Mouse (Mus musculus): Measurements from ENCODE around the gene Prss37. TPM values are rescaled to one million over a fixed set of nuclear protein-coding genes. Genes with fewer than 3 reads are reported as not detected.

Gene Prss37
- total and polyA plus RNA-seq, 2 experiments from 2014 or later: not detected

GRCm38 (mm10) chr6:40479705-40480104 lies 39.6 kb downstream of the Prss37 start:
- 78% methylated on average over 1 of the region's 1 CpGs for WGBS
- no peak overlapping the region for H3K4me3 ChIP-seq (ENCODE audit: low read depth, low read length)
- TF ChIP-seq CTCF (IDR thresholded peaks at IDR 0.05; ENCODE audit: low read depth) (no peak), EP300 (IDR thresholded peaks at IDR 0.05; ENCODE audit: low read depth) (no peak)

GRCm38 (mm10) chr6:40476132-40476531 lies 43.2 kb downstream of the Prss37 start:
- DNase-seq (ENCODE audit: low spot score) (no peak), ATAC-seq (ENCODE audit: insufficient read depth, low read depth) (no peak)
- Histone ChIP-seq H3K27ac (ENCODE audit: low read depth) (no peak overlapping the region), H3K4me1 (ENCODE audit: control insufficient read depth, insufficient read depth) (peaks cover 7% of the 10 kb centered on the region), H3K9me3 (replicated peaks; ENCODE audit: control insufficient read depth, low read length) (no peaks in the 10 kb centered on the region), H3K4me2 (ENCODE audit: low read depth, low read length) (no peak overlapping the region), H3K27me3 (ENCODE audit: control insufficient read depth, insufficient read depth, low read length) (no peaks in the 10 kb centered on the region), H3K36me3 (replicated peaks; ENCODE audit: control insufficient read depth, insufficient read depth, low read length) (peaks cover 52% of the 10 kb centered on the region), H3K4me3 (ENCODE audit: low read depth, low read length) (no peak overlapping the region), H3K9ac (replicated peaks; ENCODE audit: low read depth, low read length) (no peak overlapping the region)
- TF ChIP-seq CTCF (IDR thresholded peaks at IDR 0.05; ENCODE audit: low read depth) (no peak), EP300 (IDR thresholded peaks at IDR 0.05; ENCODE audit: low read depth) (no peak)
- 76% methylated on average over 4 of the region's 4 CpGs for WGBS

More at GRCm38 (mm10) chr6:40479705-40480104, 39.6 kb downstream of the Prss37 start:
- Histone ChIP-seq H3K27me3 (ENCODE audit: control insufficient read depth, insufficient read depth, low read length) (no peaks in the 10 kb centered on the region), H3K9ac (replicated peaks; ENCODE audit: low read depth, low read length) (no peak overlapping the region), H3K36me3 (replicated peaks; ENCODE audit: control insufficient read depth, insufficient read depth, low read length) (peaks cover 71% of the 10 kb centered on the region), H3K4me1 (ENCODE audit: control insufficient read depth, insufficient read depth) (no peaks in the 10 kb centered on the region), H3K9me3 (replicated peaks; ENCODE audit: control insufficient read depth, low read length) (no peaks in the 10 kb centered on the region), H3K4me2 (ENCODE audit: low read depth, low read length) (no peak overlapping the region), H3K27ac (ENCODE audit: low read depth) (no peak overlapping the region)
- ATAC-seq (ENCODE audit: insufficient read depth, low read depth) (no peak), DNase-seq (ENCODE audit: low spot score) (no peak)

GRCm38 (mm10) chr6:40471720-40472010 lies 47.6 kb downstream of the Prss37 start:
- no peak for ATAC-seq (ENCODE audit: insufficient read depth, low read depth)
- under 1% methylated on average over 7 of the region's 7 CpGs for WGBS

GRCm38 (mm10) chr6:40470916-40471719 lies 48.2 kb downstream of the Prss37 start, which contains the start of gene Ssbp1:
Gene Ssbp1 (plus strand): TSS chr6:40471352.
- H3K4me2 ChIP-seq (ENCODE audit: low read depth, low read length): peak within 1 kb of the TSS; percentile 84
- WGBS: 1% methylated on average over 54 of the region's 54 CpGs
- H3K27ac ChIP-seq (ENCODE audit: low read depth): peak within 1 kb of the TSS; percentile 98
- DNase-seq (ENCODE audit: low spot score) (peak; percentile 92), ATAC-seq (ENCODE audit: insufficient read depth, low read depth) (peak; percentile 97)
- H3K27me3 ChIP-seq (ENCODE audit: control insufficient read depth, insufficient read depth, low read length): no peaks in the 10 kb centered on the region
- H3K9me3 ChIP-seq (replicated peaks; ENCODE audit: control insufficient read depth, low read length): no peaks in the 10 kb centered on the region
- TF ChIP-seq EP300 (IDR thresholded peaks at IDR 0.05; ENCODE audit: low read depth) (peak; percentile 95), CTCF (IDR thresholded peaks at IDR 0.05; ENCODE audit: low read depth) (peak; percentile 23)
- H3K36me3 ChIP-seq (replicated peaks; ENCODE audit: control insufficient read depth, insufficient read depth, low read length): peaks cover 24% of the 10 kb centered on the region
- peaks cover 7% of the 10 kb centered on the region for H3K4me1 ChIP-seq (ENCODE audit: control insufficient read depth, insufficient read depth)
- peak within 1 kb of the TSS; percentile 95 for H3K9ac ChIP-seq (replicated peaks; ENCODE audit: low read depth, low read length)
- peak within 1 kb of the TSS; percentile 88 for H3K4me3 ChIP-seq (ENCODE audit: low read depth, low read length)

More at GRCm38 (mm10) chr6:40471720-40472010, 47.6 kb downstream of the Prss37 start:
- Histone ChIP-seq H3K27ac (ENCODE audit: low read depth) (peak overlapping the region; percentile 98), H3K9me3 (replicated peaks; ENCODE audit: control insufficient read depth, low read length) (no peaks in the 10 kb centered on the region), H3K4me1 (ENCODE audit: control insufficient read depth, insufficient read depth) (peaks cover 7% of the 10 kb centered on the region), H3K4me2 (ENCODE audit: low read depth, low read length) (peak overlapping the region; percentile 84), H3K36me3 (replicated peaks; ENCODE audit: control insufficient read depth, insufficient read depth, low read length) (peaks cover 28% of the 10 kb centered on the region), H3K9ac (replicated peaks; ENCODE audit: low read depth, low read length) (peak overlapping the region; percentile 95), H3K4me3 (ENCODE audit: low read depth, low read length) (peak overlapping the region; percentile 88), H3K27me3 (ENCODE audit: control insufficient read depth, insufficient read depth, low read length) (no peaks in the 10 kb centered on the region)
- TF ChIP-seq CTCF (IDR thresholded peaks at IDR 0.05; ENCODE audit: low read depth): no peak
- TF ChIP-seq EP300 (IDR thresholded peaks at IDR 0.05; ENCODE audit: low read depth): no peak
- DNase-seq (ENCODE audit: low spot score): no peak

- H3K4me3 ChIP-seq (ENCODE audit: low read depth, low read length): no peak overlapping the region
- no peak for TF ChIP-seq CTCF (IDR thresholded peaks at IDR 0.05; ENCODE audit: low read depth)
- TF ChIP-seq EP300 (IDR thresholded peaks at IDR 0.05; ENCODE audit: low read depth): no peak
- ATAC-seq (ENCODE audit: insufficient read depth, low read depth) (no peak), DNase-seq (ENCODE audit: low spot score) (no peak)
- H3K9me3 ChIP-seq (replicated peaks; ENCODE audit: control insufficient read depth, low read length): no peaks in the 10 kb centered on the region
- H3K4me2 ChIP-seq (ENCODE audit: low read depth, low read length): no peak overlapping the region
- no peaks in the 10 kb centered on the region for H3K27me3 ChIP-seq (ENCODE audit: control insufficient read depth, insufficient read depth, low read length)
- H3K4me1 ChIP-seq (ENCODE audit: control insufficient read depth, insufficient read depth): no peaks in the 10 kb centered on the region
- no peak overlapping the region for H3K9ac ChIP-seq (replicated peaks; ENCODE audit: low read depth, low read length)
- WGBS: 39% methylated on average over 6 of the region's 6 CpGs
- H3K36me3 ChIP-seq (replicated peaks; ENCODE audit: control insufficient read depth, insufficient read depth, low read length): no peaks in the 10 kb centered on the region
- no peak overlapping the region for H3K27ac ChIP-seq (ENCODE audit: low read depth)
Observed at GRCm38 (mm10) chr6:40465710-40466109, 53.6 kb downstream of the Prss37 start.

Other genes with a start within 250 kb of the Prss37 start
- gene Agk, start 194.3 kb downstream of the Prss37 start, total RNA-seq (2014; rRNA removed; ENCODE audit: low replicate concordance): 13.4 and 22.4 TPM in 2 replicates
- 30.0 and 30.8 TPM in 2 replicates for gene Agk, start 194.3 kb downstream of the Prss37 start, polyA plus RNA-seq (2015; fragmentation: Nextera tagmentation; extraction: Ambion mirVana)
- 2.3 and 13.7 TPM in 2 replicates for gene E330009J07Rik, start 83.4 kb downstream of the Prss37 start, total RNA-seq (2014; rRNA removed; ENCODE audit: low replicate concordance)
- gene E330009J07Rik, start 83.4 kb downstream of the Prss37 start, polyA plus RNA-seq (2015; fragmentation: Nextera tagmentation; extraction: Ambion mirVana): 1.1 and 1.6 TPM in 2 replicates
- not detected in 2 replicates for gene Wee2, start 80.4 kb downstream of the Prss37 start, total RNA-seq (2014; rRNA removed; ENCODE audit: low replicate concordance)
- gene Wee2, start 80.4 kb downstream of the Prss37 start, polyA plus RNA-seq (2015; fragmentation: Nextera tagmentation; extraction: Ambion mirVana): not detected in 2 replicates
- 5.5 and 11.4 TPM in 2 replicates for gene Ssbp1, start 48.2 kb downstream of the Prss37 start, total RNA-seq (2014; rRNA removed; ENCODE audit: low replicate concordance)
- gene Ssbp1, start 48.2 kb downstream of the Prss37 start, polyA plus RNA-seq (2015; fragmentation: Nextera tagmentation; extraction: Ambion mirVana): 111 and 116 TPM in 2 replicates
- gene Tas2r137, start 28.3 kb downstream of the Prss37 start, total RNA-seq (2014; rRNA removed; ENCODE audit: low replicate concordance): not detected in 2 replicates
- not detected in 2 replicates for gene Tas2r137, start 28.3 kb downstream of the Prss37 start, polyA plus RNA-seq (2015; fragmentation: Nextera tagmentation; extraction: Ambion mirVana)
- not detected in 2 replicates for gene Tas2r108, start 26.0 kb downstream of the Prss37 start, total RNA-seq (2014; rRNA removed; ENCODE audit: low replicate concordance)
- not detected in 2 replicates for gene Tas2r108, start 26.0 kb downstream of the Prss37 start, polyA plus RNA-seq (2015; fragmentation: Nextera tagmentation; extraction: Ambion mirVana)
- not detected in 2 replicates for gene Olfr461, start 35.5 kb upstream of the Prss37 start, total RNA-seq (2014; rRNA removed; ENCODE audit: low replicate concordance)
- 0.08 TPM in 1 of 2 replicates, not detected in the other for gene Olfr461, start 35.5 kb upstream of the Prss37 start, polyA plus RNA-seq (2015; fragmentation: Nextera tagmentation; extraction: Ambion mirVana)
- not detected in 2 replicates for gene Olfr460, start 50.0 kb upstream of the Prss37 start, total RNA-seq (2014; rRNA removed; ENCODE audit: low replicate concordance)
- gene Olfr460, start 50.0 kb upstream of the Prss37 start, polyA plus RNA-seq (2015; fragmentation: Nextera tagmentation; extraction: Ambion mirVana): not detected in 2 replicates
- gene Clec5a, start 66.3 kb upstream of the Prss37 start, total RNA-seq (2014; rRNA removed; ENCODE audit: low replicate concordance): 3.3 TPM in 1 of 2 replicates, not detected in the other
- 0.48 and 0.82 TPM in 2 replicates for gene Clec5a, start 66.3 kb upstream of the Prss37 start, polyA plus RNA-seq (2015; fragmentation: Nextera tagmentation; extraction: Ambion mirVana)
- not detected in 2 replicates for gene Tas2r138, start 93.8 kb upstream of the Prss37 start, total RNA-seq (2014; rRNA removed; ENCODE audit: low replicate concordance)
- not detected in 2 replicates for gene Tas2r138, start 93.8 kb upstream of the Prss37 start, polyA plus RNA-seq (2015; fragmentation: Nextera tagmentation; extraction: Ambion mirVana)
- 0.08 TPM in 1 of 2 replicates, not detected in the other for gene Mgam, start 109.3 kb upstream of the Prss37 start, total RNA-seq (2014; rRNA removed; ENCODE audit: low replicate concordance)
- 0.01 and 0.03 TPM in 2 replicates for gene Mgam, start 109.3 kb upstream of the Prss37 start, polyA plus RNA-seq (2015; fragmentation: Nextera tagmentation; extraction: Ambion mirVana)

All from heart, postnatal 0 days (tissue).